Mouse (Mus musculus): ENCODE data around the gene Spon1.

Spon1 gene

GRCm38 (mm10) chr7:113903127-113903827 lies 137.5 kb downstream of the Spon1 start:
- DNase-seq (ENCODE audit: low read depth, low spot score): no peak

- no peak for DNase-seq (ENCODE audit: low read depth, low spot score)
Observed at GRCm38 (mm10) chr7:113903939-113904338, 138.1 kb downstream of the Spon1 start.

GRCm38 (mm10) chr7:113904348-113904895 lies 138.6 kb downstream of the Spon1 start:
- DNase-seq (ENCODE audit: low read depth, low spot score): no peak

GRCm38 (mm10) chr7:113909161-113909825 lies 143.5 kb downstream of the Spon1 start:
- DNase-seq (ENCODE audit: low read depth, low spot score): no peak

GRCm38 (mm10) chr7:113910856-113911255 lies 145.1 kb downstream of the Spon1 start:
- no peak for DNase-seq (ENCODE audit: low read depth, low spot score)

- no peak for DNase-seq (ENCODE audit: low read depth, low spot score)
Observed at GRCm38 (mm10) chr7:113915936-113916335, 150.1 kb downstream of the Spon1 start.

- DNase-seq (ENCODE audit: low read depth, low spot score): no peak
Observed at GRCm38 (mm10) chr7:113918916-113919315, 153.1 kb downstream of the Spon1 start.

- no peak for DNase-seq (ENCODE audit: low read depth, low spot score)
Observed at GRCm38 (mm10) chr7:113919505-113919904, 153.7 kb downstream of the Spon1 start.

GRCm38 (mm10) chr7:113920056-113920455 lies 154.3 kb downstream of the Spon1 start:
- DNase-seq (ENCODE audit: low read depth, low spot score): no peak

- DNase-seq (ENCODE audit: low read depth, low spot score): no peak
Observed at GRCm38 (mm10) chr7:113924561-113924960, 158.8 kb downstream of the Spon1 start.

GRCm38 (mm10) chr7:113950888-113951287 lies 185.1 kb downstream of the Spon1 start:
- DNase-seq (ENCODE audit: low read depth, low spot score): no peak

GRCm38 (mm10) chr7:113955431-113955830 lies 189.6 kb downstream of the Spon1 start:
- no peak for DNase-seq (ENCODE audit: low read depth, low spot score)

GRCm38 (mm10) chr7:113960841-113961499 lies 195.2 kb downstream of the Spon1 start:
- no peak for DNase-seq (ENCODE audit: low read depth, low spot score)

- DNase-seq (ENCODE audit: low read depth, low spot score): no peak
Observed at GRCm38 (mm10) chr7:113961500-113961895, 195.7 kb downstream of the Spon1 start.

- no peak for DNase-seq (ENCODE audit: low read depth, low spot score)
Observed at GRCm38 (mm10) chr7:113962078-113962477, 196.3 kb downstream of the Spon1 start.

- DNase-seq (ENCODE audit: low read depth, low spot score): no peak
Observed at GRCm38 (mm10) chr7:113963766-113964165, 198.0 kb downstream of the Spon1 start.

GRCm38 (mm10) chr7:113965625-113966024 lies 199.8 kb downstream of the Spon1 start:
- DNase-seq (ENCODE audit: low read depth, low spot score): no peak

GRCm38 (mm10) chr7:113969182-113969581 lies 203.4 kb downstream of the Spon1 start:
- no peak for DNase-seq (ENCODE audit: low read depth, low spot score)

GRCm38 (mm10) chr7:113972536-113972935 lies 206.7 kb downstream of the Spon1 start:
- DNase-seq (ENCODE audit: low read depth, low spot score): no peak

GRCm38 (mm10) chr7:113986406-113987134 lies 220.8 kb downstream of the Spon1 start:
- DNase-seq (ENCODE audit: low read depth, low spot score): no peak

- no peak for DNase-seq (ENCODE audit: low read depth, low spot score)
Observed at GRCm38 (mm10) chr7:113988156-113988555, 222.4 kb downstream of the Spon1 start.
